Mouse (Mus musculus) lung, postnatal 14 days (tissue): Measurements from ENCODE around the gene Ccdc32.
"Not testable (repeated sequence)": the region's sequence is repeated elsewhere in the genome, so short reads cannot be mapped to it uniquely, and the experiment has no call there.

Experiments used
- DNase-seq: peaks from one replicate; pipeline ENCODE4 v3.0.0; 2021

Ccdc32 gene

GRCm38 (mm10) chr2:119028941-119029551 is at the start of gene Ccdc32:
TSS of gene Ccdc32 (minus strand) at chr2:119029393.
- DNase-seq: peak; percentile 96

- no peak for DNase-seq
These were observed 43.2 kb upstream of the Ccdc32 start for GRCm38 (mm10) chr2:119072397-119072796.

GRCm38 (mm10) chr2:119060139-119060538 is 30.9 kb upstream of the Ccdc32 start:
- DNase-seq: no peak

GRCm38 (mm10) chr2:119050132-119050650 is 21.0 kb upstream of the Ccdc32 start:
- no peak for DNase-seq

- no peak for DNase-seq
These were observed 18.7 kb upstream of the Ccdc32 start for GRCm38 (mm10) chr2:119047849-119048248.

GRCm38 (mm10) chr2:119046649-119047611 is 17.7 kb upstream of the Ccdc32 start, which contains the start of gene Knl1:
TSS of gene Knl1 (plus strand) at chr2:119047119.
- peak; percentile 98 for DNase-seq

- DNase-seq: no peak
These were observed 16.0 kb upstream of the Ccdc32 start for GRCm38 (mm10) chr2:119045163-119045562.

GRCm38 (mm10) chr2:119040882-119041281 is 11.7 kb upstream of the Ccdc32 start:
- DNase-seq: peak; percentile 32

GRCm38 (mm10) chr2:119035397-119035745 is 6.2 kb upstream of the Ccdc32 start:
- DNase-seq: no peak

GRCm38 (mm10) chr2:119034656-119035396 is 5.6 kb upstream of the Ccdc32 start, which contains the start of gene Rpusd2:
TSS of gene Rpusd2 (plus strand) at chr2:119034790.
- DNase-seq: peak; percentile 93

- no peak for DNase-seq
These were observed 3.0 kb upstream of the Ccdc32 start for GRCm38 (mm10) chr2:119032191-119032590.

- DNase-seq: no peak
These were observed 2.2 kb downstream of the Ccdc32 start for GRCm38 (mm10) chr2:119026951-119027350.

- no peak for DNase-seq
These were observed 4.0 kb downstream of the Ccdc32 start for GRCm38 (mm10) chr2:119025239-119025616.

- DNase-seq: no peak
These were observed 4.5 kb downstream of the Ccdc32 start for GRCm38 (mm10) chr2:119024536-119025238.

GRCm38 (mm10) chr2:119023154-119023660 is 6.0 kb downstream of the Ccdc32 start:
- no peak for DNase-seq

- DNase-seq: no peak
These were observed 9.7 kb downstream of the Ccdc32 start for GRCm38 (mm10) chr2:119019538-119019937.

GRCm38 (mm10) chr2:119019131-119019530 is 10.1 kb downstream of the Ccdc32 start:
- DNase-seq: no peak

- DNase-seq: no peak
These were observed 10.6 kb downstream of the Ccdc32 start for GRCm38 (mm10) chr2:119018391-119019122.

GRCm38 (mm10) chr2:119017647-119018046 is 11.5 kb downstream of the Ccdc32 start:
- DNase-seq: no peak

- not testable (repeated sequence) for DNase-seq
These were observed 12.9 kb downstream of the Ccdc32 start for GRCm38 (mm10) chr2:119016312-119016711.

GRCm38 (mm10) chr2:119015604-119016180 is 13.5 kb downstream of the Ccdc32 start:
- DNase-seq: no peak
